ENCODE assay signal across 8 mouse cellular contexts in genomic region chrX:77509776-77510175, GRCm38 (mm10). TPM values are rescaled to one million over a fixed set of nuclear protein-coding genes. Genes with fewer than 3 reads are reported as not detected.
DNase-seq lines count a peak whose midpoint lies in the region; ATAC-seq lines count a peak whose summit lies in the region.

No protein-coding gene starts in this region.

- peak overlapping the region; percentile 64; the same call in 1 of the 2 replicates for H3K9ac ChIP-seq in forebrain, embryonic 15.5 days (replicated peaks)

- H3K36me3 ChIP-seq in forebrain, embryonic 15.5 days: no peaks in the 10 kb centered on the region
- H3K36me3 ChIP-seq in macrophage (ENCODE audit: inconsistent target): no peaks in the 10 kb centered on the region

- peak; percentile 49 for ATAC-seq in forebrain, embryonic 15.5 days (replicated peaks)

- H3K4me1 ChIP-seq in forebrain, embryonic 15.5 days: peaks cover 9% of the 10 kb centered on the region; the same call in 1 of the 2 replicates

- WGBS in forebrain, embryonic 15.5 days: 22% methylated on average over 10 of the region's 10 CpGs
- 31% methylated on average over 10 of the region's 10 CpGs for WGBS in macrophage (ENCODE audit: missing documents)

- no peaks in the 10 kb centered on the region for H3K27me3 ChIP-seq in forebrain, embryonic 15.5 days

- H3K4me2 ChIP-seq in forebrain, embryonic 15.5 days (replicated peaks): peak overlapping the region; percentile 51

- H3K4me3 ChIP-seq in forebrain, embryonic 15.5 days: peak overlapping the region; percentile 69
- H3K4me3 ChIP-seq in macrophage (ENCODE audit: inconsistent target): peak overlapping the region; percentile 7; the same call in 1 of the 2 replicates

- peak overlapping the region; percentile 95 for H3K27ac ChIP-seq in forebrain, embryonic 15.5 days (replicated peaks)
- H3K27ac ChIP-seq in macrophage: peak overlapping the region; percentile 78

- peak; percentile 10 to 32 for DNase-seq in lung, adult 18-20 months
- no peak for DNase-seq in lung, postnatal 14 days
- peak; percentile 20 for DNase-seq in c-Kit-positive CD71-positive TER-119-negative erythroid progenitor cells, embryonic 14.5 days (ENCODE audit: low read depth)
- peak; percentile 11 for DNase-seq in kidney, postnatal 10 days
- DNase-seq in right cerebral cortex, postnatal 4 days: peak; percentile 17
- DNase-seq in yolk sac, embryonic 10.5 days (ENCODE audit: low spot score): no peak

- H3K9me3 ChIP-seq in forebrain, embryonic 15.5 days: no peaks in the 10 kb centered on the region

- peaks cover 33% of the 10 kb centered on the region for H3K79me2 ChIP-seq in macrophage (ENCODE audit: inconsistent target)

RNA-seq across cellular contexts. Expression of gene Tbl1x, which starts 1.0 kb away (rescaled TPM):
- polyA plus RNA-seq in forebrain, embryonic 15.5 days (2015; fragmentation: Nextera tagmentation; extraction: Ambion mirVana): 54.0 and 56.0 TPM in 2 replicates
- total RNA-seq in macrophage (2018; cell fraction: chromatin; rRNA removed): 10 to 100 TPM; 28.6 to 77.8 (median 38.7) TPM
- total RNA-seq in macrophage (2018; cell fraction: cytosol; rRNA removed): 10 to 100 TPM; 33.8 to 46.5 (median 40.8) TPM
- total RNA-seq in macrophage (2018; cell fraction: nucleus; rRNA removed): 10 to 100 TPM; 24.6 to 90.0 (median 39.5) TPM
- 24.4 to 35.9 TPM (median 33.6 TPM) in 3 replicates for polyA plus RNA-seq in macrophage (2018)

Comparison
In these comparisons a context has a peak if more than half of its experiments do, and no peak if none do; other contexts are left out.
1. DNase-seq: peak in lung, adult 18-20 months (2 of 2), c-Kit-positive CD71-positive TER-119-negative erythroid progenitor cells, embryonic 14.5 days (single experiment), kidney, postnatal 10 days (single experiment) and right cerebral cortex, postnatal 4 days (single experiment); none in lung, postnatal 14 days (single experiment) and yolk sac, embryonic 10.5 days (single experiment).